21 mouse cellular contexts compared by ENCODE assay signal in genomic region chr11:78398212-78398611, GRCm38 (mm10). TPM values are rescaled to one million over a fixed set of nuclear protein-coding genes. Genes with fewer than 3 reads are reported as not detected.
"Had no signal": no experiment of that assay in that cellular context is flagged by ENCODE, and none has a peak within 500 bp of the region (broad histone marks: within the 10 kb centered on the region; RNA-seq: fewer than 3 reads in every experiment).

No protein-coding gene starts in this region.

- H3K27ac ChIP-seq: left cerebral cortex, adult 2 months; limb, embryonic 10.5 days; limb, embryonic 13.5 days; liver, embryonic 12.5 days; liver, embryonic 15.5 days; lung, embryonic 15.5 days; midbrain, embryonic 10.5 days; neural tube, embryonic 12.5 days; neural tube, embryonic 15.5 days had no signal

- DNase-seq: kidney, postnatal 10 days; liver; lung, postnatal 36 days; midbrain, embryonic 14.5 days; right cerebral cortex, adult 18-20 months; right cerebral cortex, postnatal 14 days; right cerebral cortex, postnatal 4 days; thymus, postnatal 14 days; thymus, postnatal 4 days had no signal

- H3K36me3 ChIP-seq: kidney, embryonic 15.5 days; limb, embryonic 10.5 days; limb, embryonic 13.5 days; liver, embryonic 12.5 days; liver, embryonic 15.5 days; lung, embryonic 15.5 days; midbrain, embryonic 10.5 days; neural tube, embryonic 12.5 days; neural tube, embryonic 15.5 days had no signal

- H3K4me3 ChIP-seq: kidney, embryonic 15.5 days; left cerebral cortex, adult 2 months; limb, embryonic 10.5 days; limb, embryonic 13.5 days; liver, embryonic 12.5 days; liver, embryonic 15.5 days; lung, embryonic 15.5 days; megakaryocyte, embryonic 14.5 days; midbrain, embryonic 10.5 days; neural tube, embryonic 12.5 days; neural tube, embryonic 15.5 days had no signal

- H3K4me1 ChIP-seq: liver, embryonic 12.5 days had no signal

- H3K27me3 ChIP-seq: limb, embryonic 13.5 days; lung, embryonic 15.5 days; neural tube, embryonic 12.5 days had no signal

- H3K9me3 ChIP-seq: kidney, embryonic 15.5 days; limb, embryonic 10.5 days; limb, embryonic 13.5 days; liver, embryonic 12.5 days; liver, embryonic 15.5 days; lung, embryonic 15.5 days; midbrain, embryonic 10.5 days; neural tube, embryonic 12.5 days; neural tube, embryonic 15.5 days had no signal

- H3K9ac ChIP-seq: kidney, embryonic 15.5 days; limb, embryonic 13.5 days; liver, embryonic 12.5 days; liver, embryonic 15.5 days; lung, embryonic 15.5 days; neural tube, embryonic 12.5 days; neural tube, embryonic 15.5 days had no signal

- H3K4me2 ChIP-seq: kidney, embryonic 15.5 days; liver, embryonic 12.5 days; liver, embryonic 15.5 days; neural tube, embryonic 12.5 days had no signal

- ATAC-seq: liver, embryonic 12.5 days had no signal

RNA-seq across cellular contexts. Expression of gene Foxn1, which starts 11.9 kb away (rescaled TPM):
- polyA plus RNA-seq: limb, embryonic 10.5 days; liver, embryonic 12.5 days; liver, embryonic 15.5 days; midbrain, embryonic 10.5 days; midbrain, embryonic 14.5 days; neural tube, embryonic 12.5 days; neural tube, embryonic 15.5 days; testis, adult 2 months had no signal

RNA-seq across cellular contexts. Expression of gene Slc13a2, which starts 23.8 kb away (rescaled TPM):
- polyA plus RNA-seq: limb, embryonic 10.5 days; limb, embryonic 13.5 days; midbrain, embryonic 10.5 days; midbrain, embryonic 14.5 days; neural tube, embryonic 12.5 days; neural tube, embryonic 15.5 days had no signal
